Mouse (Mus musculus) left cerebral cortex, postnatal 25 days (tissue): ENCODE results near the gene Lcn2. TPM values are rescaled to one million over a fixed set of nuclear protein-coding genes. Genes with fewer than 3 reads are reported as not detected.
"Not testable (repeated sequence)": the region's sequence is repeated elsewhere in the genome, so short reads cannot be mapped to it uniquely, and the experiment has no call there.

Experiments used
- DNase-seq, 2 experiments: peaks; one replicate each; pipeline ENCODE4 v3.0.0; 2022; ENCODE audit warnings: low spot score in 2 of 2, mixed read lengths in 1 of 2
- intact Hi-C: fragments of 180-260 bp; cut with DNase I; formaldehyde crosslinking; loops from one replicate; pipeline ENCODE4 v1.15.1; 2025
- total RNA-seq, 2 experiments: library from RNA; stranded (reverse); gene quantifications; 2 replicates each; pipeline ENCODE4 v1.2.3; 2021

The Lcn2 gene
- total RNA-seq, 2 experiments from 2014 or later = 0.76 to 0.85 TPM

DNA sequence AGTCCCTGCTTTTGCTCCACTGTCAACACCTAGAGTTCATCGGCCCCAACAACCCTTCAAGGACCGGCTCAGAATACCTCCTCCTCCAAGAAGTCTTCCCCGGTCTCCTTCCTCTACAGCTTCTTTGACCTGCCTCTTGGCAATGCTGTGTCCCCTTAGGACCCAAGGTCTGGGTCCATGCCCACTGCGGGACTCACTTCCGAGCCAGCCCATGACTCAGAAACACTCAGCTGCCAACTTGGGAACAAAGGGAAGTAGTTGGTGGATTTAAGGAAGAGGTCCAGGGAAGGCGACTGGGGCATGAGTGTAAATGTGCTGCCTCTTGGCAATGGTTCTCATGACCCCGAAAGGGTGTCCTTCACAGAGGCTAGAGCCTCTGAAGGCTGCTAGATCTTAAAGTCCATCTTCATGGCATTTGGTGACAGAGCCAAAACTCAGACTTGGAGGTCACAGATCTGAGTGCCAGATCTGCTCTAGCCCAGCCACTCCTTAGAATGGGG lies 8.0 kb downstream of the Lcn2 start:
- intact Hi-C loops = no loop called here

DNA sequence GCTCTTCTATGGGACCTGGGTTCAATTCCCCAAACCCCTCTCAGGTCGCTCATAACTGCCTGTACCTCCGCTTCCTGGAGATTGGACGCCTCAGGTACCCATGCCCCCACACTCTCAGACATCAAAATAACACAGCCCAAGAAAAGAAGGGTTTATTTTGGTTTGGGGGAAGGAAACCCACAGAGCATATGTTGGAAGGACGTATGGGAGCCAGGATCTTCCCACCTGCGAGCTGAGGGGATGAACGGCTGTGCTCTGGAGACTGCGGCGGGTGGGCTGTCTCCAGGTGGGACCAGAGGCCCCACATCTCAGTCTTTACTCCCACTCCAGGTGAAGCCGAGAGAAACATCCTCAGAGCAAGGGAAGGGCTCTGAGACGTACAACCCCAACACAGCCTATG lies 11.1 kb downstream of the Lcn2 start:
- DNase-seq = peak; percentile 19 to 85
- intact Hi-C loops = no loop called here

More for the DNA sequence above, 8.0 kb downstream of the Lcn2 start:
- DNase-seq = no peak

DNA sequence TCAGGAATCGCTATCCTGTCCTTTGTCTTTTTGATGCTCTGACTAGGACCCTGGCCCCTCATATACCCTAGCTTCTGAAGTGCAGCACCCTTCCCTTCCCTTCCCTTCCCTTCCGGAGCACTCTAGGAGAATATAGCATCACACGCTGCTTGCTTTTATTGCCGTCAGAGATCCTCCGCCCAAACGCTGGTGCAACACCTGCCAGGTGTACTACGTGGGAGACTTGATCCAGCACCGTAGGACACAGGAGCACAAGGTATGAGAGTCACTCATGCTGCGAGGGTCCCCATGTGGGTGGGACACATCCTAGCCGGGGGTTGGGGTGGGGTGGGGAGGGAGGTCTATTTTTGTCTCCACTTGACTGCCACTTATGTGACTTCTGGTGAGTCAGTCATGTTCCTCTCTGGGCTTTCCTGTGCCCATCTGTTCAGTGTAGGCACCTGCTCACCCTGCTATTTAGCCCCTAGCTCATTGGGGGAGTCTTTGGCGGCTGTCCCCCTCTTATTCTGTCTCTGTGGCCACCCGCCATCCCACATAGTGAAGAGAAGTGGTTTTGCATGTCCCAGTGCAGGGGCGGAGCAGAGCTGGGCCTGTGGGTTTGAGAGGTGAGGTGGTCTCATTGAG lies 12.6 kb downstream of the Lcn2 start:
- intact Hi-C loops = no loop called here
- DNase-seq = peak; percentile 32 to 83

- intact Hi-C loops = no loop called here
- DNase-seq = no peak
Observed at GRCm38 (mm10) chr2:32374191-32374590, 13.9 kb downstream of the Lcn2 start.

GRCm38 (mm10) chr2:32367315-32367714 lies 20.7 kb downstream of the Lcn2 start:
- no peak for DNase-seq
- intact Hi-C loops = loop anchor here (10.0 kb wide), 1 partner anchor 393 kb away; the partner anchor contains the start of gene Nup214

- intact Hi-C loops = loop anchor here (10.0 kb wide), 1 partner anchor 389 kb away; the partner anchor contains the start of gene Nup214
- no peak for DNase-seq
Observed at GRCm38 (mm10) chr2:32364121-32364520, 23.9 kb downstream of the Lcn2 start.

- peak in 1 of 2 experiments; percentile 66 for DNase-seq
- intact Hi-C loops = loop anchor here (1.0 to 10.0 kb wide), 2 partner anchors 18 to 389 kb away; partner anchors contain the start of genes 1110008P14Rik and Nup214
Observed at GRCm38 (mm10) chr2:32363376-32364106, 24.5 kb downstream of the Lcn2 start.

DNA sequence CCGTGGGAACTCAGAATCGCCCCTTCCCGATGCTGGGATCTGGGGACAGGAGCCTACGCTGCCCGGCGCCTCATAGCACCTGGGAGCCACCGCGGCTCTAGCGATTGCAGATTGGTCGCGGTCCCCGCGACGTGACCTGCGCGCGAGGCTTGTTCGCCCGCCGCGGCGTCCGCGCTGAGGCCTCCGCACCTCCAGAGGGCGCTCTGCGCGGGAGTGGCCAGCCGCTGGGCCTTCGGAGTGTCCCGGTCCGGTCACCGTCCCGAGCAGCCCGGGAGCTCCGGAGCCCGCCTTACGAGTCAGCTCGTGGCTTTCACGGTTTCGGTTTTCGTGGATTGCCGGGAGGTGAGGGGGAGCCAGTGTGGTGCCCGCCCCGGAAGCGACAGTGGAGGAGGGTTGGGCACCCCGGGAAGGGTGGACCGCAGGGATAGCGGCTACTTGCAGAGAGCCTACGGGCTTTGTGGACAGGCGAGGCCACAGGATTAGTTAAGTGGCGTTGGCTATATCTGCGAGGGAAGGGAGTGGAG lies 25.2 kb downstream of the Lcn2 start:
- peak; percentile 90 to 91 for DNase-seq
- intact Hi-C loops = loop anchor here (1.0 to 10.0 kb wide), 2 partner anchors 18 to 388 kb away; partner anchors contain the start of genes 1110008P14Rik and Nup214

DNA sequence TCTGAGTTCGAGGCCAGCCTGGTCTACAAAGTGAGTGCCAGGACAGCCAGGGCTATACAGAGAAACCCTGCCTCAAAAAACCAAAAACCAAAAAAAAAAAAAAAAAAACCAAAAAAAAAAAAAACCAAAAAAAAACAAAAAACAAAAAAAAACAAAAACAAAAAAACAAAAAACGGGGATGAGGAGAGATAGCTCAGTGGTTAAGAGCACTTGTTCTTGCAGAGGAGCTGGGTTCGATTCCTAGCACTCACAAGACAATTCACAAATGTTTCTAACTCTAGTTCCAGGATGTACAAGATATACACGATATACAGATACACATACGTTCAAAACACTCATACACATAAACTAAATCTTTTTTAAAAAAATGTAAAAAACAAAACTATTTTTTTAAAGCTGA lies 25.8 kb downstream of the Lcn2 start:
- intact Hi-C loops = loop anchor here (10.0 kb wide), 1 partner anchor 387 kb away; the partner anchor contains the start of gene Nup214
- not testable (repeated sequence) for DNase-seq

- peak; percentile 75 to 85 for DNase-seq
- intact Hi-C loops = loop anchor here (10.0 kb wide), 1 partner anchor 387 kb away; the partner anchor contains the start of gene Nup214
Observed at GRCm38 (mm10) chr2:32361437-32361836, 26.6 kb downstream of the Lcn2 start.

GRCm38 (mm10) chr2:32360741-32361140 lies 27.3 kb downstream of the Lcn2 start:
- intact Hi-C loops = loop anchor here (10.0 kb wide), 1 partner anchor 386 kb away; the partner anchor contains the start of gene Nup214
- peak; percentile 85 to 95 for DNase-seq

- no peak for DNase-seq
- intact Hi-C loops = no loop called here
Observed at GRCm38 (mm10) chr2:32358381-32358780, 29.7 kb downstream of the Lcn2 start.

DNA sequence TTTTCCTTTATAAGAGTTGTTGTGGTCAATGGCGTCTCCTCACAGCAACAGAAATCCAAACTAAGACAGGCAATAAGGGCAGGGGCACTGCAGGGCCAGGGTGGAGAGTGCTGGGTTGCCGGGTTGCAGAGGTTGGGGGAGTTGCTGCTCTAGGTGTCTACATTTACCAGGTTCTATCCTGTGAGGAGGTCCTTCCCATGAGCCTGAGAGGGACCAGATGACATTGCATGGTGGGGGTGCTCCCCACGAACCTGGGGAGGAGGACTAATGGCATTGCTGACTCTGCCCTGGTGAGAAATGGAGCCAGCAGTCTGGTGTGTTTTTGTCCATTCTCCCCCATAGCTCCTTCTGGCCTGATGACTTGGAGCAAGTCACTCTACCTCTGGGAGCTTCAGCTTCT lies 30.3 kb downstream of the Lcn2 start:
- intact Hi-C loops = no loop called here
- DNase-seq = no peak

DNA sequence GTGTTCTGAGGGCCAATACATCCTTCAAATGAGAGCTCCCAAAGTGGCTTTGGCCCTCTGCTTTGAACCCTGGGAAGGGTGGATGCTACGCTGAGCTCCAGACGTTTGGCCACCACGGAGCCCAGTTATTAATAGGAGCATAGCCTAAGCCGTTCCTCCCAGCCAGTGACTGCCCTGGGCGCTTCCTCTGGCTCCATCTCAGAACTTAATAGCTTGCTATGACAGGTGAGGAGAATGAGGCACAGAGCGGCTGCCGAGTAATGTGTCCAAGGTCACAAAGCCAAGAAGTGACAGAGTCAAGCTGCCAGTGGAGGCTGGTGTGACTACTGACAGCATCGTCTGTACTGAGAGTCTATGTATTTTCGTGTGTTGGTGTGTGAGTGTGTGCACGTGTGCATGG lies 31.8 kb downstream of the Lcn2 start:
- DNase-seq = no peak
- intact Hi-C loops = no loop called here

DNA sequence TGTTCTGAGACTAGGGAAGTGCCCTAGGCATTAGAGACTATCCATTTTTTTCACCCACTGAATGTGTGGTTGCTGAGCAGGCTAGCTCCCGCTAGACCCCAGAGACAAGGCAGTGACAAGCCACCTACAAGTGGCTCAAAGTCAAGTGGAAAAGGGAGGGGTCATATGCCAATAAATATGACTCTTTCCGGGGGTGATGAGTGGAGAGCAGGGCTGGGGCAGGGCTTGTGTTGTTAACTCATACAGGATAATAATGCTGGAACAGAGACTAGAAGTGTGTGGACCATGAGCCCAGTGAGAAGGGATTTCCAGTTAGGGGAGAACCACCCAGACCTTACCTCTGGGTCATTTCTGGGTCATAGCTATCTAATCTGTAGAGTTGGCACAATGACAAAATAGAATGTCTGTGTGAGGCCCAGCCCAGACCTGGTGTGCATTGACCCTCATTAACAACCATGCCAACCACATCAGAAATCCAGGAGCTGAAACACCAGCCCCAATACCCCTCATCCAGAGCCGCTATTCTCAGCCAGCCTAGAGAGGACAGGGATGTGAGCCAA lies 33.6 kb downstream of the Lcn2 start:
- intact Hi-C loops = no loop called here

GRCm38 (mm10) chr2:32353836-32354235 lies 34.2 kb downstream of the Lcn2 start:
- DNase-seq = no peak
- intact Hi-C loops = no loop called here

More for the DNA sequence above, 33.6 kb downstream of the Lcn2 start:
- no peak for DNase-seq

DNA sequence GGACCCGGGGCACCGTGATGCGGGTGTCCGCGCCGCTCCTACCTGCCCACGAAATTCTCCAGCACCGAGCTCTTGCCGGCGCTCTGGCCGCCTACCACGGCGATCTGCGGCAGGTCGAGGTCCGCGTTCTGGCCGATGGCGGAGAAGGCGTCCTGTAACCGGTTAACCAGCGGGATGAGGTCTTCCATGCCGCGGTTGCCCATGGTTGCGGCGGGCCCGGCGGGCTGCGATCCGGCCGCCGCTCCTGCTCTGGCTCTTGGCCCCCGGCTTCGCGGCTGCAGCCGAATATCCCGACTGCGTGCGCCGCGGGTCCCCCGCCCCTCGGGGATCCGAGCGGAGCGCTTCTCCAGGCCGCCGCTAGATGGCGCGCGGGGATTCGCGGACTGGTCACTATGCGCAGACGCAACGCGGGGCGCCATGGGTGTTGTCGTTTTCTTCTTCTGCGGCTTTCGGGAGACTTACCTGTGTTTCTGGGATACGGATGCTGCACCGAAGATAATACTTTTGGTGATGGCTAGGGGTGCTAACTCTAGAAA lies 35.0 kb downstream of the Lcn2 start, which contains the start of gene Dnm1:
TSS of gene Dnm1 (minus strand) at position 332 of the 536 bp plus-strand sequence.
- intact Hi-C loops = no loop called here
- DNase-seq = peak; percentile 94 to 97

DNA sequence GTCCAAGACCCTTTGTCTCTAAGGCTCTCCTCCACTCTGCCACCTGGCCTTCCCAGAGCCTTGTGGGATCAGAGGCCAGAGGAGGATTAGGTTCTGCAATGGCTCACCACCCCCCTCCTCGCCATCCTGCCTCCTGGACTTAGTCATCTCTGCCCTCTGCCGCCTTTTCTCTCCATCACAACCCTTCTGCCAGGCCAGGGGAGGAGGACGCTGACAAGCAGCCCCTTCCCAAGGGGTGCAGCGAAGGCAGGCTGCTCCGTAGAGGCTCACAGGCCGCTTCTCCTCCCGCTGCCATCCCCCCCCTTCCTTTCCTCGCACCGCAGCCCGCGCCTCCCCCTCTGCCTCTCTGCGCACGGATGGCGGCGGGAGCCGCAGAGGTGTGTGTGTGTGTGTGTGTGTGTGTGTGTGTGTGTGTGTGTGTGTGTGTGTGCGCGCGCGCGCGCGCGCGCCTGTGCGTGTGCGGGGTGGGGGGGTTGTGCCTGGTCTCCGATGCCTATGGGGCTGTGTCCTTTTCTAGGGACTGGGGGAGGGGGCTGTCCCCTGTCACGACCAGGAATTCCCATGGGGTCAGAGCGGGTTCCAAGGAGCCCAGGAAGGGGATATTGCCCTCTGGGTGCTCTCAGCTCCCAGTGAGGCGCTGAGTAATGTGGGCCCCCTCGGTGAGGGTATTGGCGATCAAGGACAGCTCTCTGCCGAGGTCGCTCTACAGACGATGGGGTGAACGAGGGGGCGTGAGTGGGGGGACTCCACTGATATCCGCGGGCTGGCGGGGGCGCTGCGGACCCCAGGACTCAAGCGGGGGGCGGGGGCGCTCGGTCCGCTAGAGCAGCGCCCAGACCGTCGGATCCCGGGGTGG lies 35.7 kb downstream of the Lcn2 start, which contains the start of gene Ciz1:
TSS of gene Ciz1 (plus strand) at position 177 of the 856 bp plus-strand sequence.
- DNase-seq = peak in 1 of 2 experiments; percentile 75
- intact Hi-C loops = no loop called here
